Mouse (Mus musculus) adrenal gland, postnatal 36 days (tissue): ENCODE measurements around the gene Kif1b. TPM values are rescaled to one million over a fixed set of nuclear protein-coding genes. Genes with fewer than 3 reads are reported as not detected.

ENCODE experiments used
- DNase-seq, 2 experiments: peaks; one replicate each; pipeline ENCODE4 v3.0.0; 2021; ENCODE audit warnings: mixed read lengths in 1 of 2
- total RNA-seq, 2 experiments: library from RNA; stranded (reverse); gene quantifications; 2 replicates each; pipeline ENCODE4 v1.2.3; 2021

Kif1b gene
- total RNA-seq, 2 experiments from 2014 or later, result 129 to 168 TPM

DNA sequence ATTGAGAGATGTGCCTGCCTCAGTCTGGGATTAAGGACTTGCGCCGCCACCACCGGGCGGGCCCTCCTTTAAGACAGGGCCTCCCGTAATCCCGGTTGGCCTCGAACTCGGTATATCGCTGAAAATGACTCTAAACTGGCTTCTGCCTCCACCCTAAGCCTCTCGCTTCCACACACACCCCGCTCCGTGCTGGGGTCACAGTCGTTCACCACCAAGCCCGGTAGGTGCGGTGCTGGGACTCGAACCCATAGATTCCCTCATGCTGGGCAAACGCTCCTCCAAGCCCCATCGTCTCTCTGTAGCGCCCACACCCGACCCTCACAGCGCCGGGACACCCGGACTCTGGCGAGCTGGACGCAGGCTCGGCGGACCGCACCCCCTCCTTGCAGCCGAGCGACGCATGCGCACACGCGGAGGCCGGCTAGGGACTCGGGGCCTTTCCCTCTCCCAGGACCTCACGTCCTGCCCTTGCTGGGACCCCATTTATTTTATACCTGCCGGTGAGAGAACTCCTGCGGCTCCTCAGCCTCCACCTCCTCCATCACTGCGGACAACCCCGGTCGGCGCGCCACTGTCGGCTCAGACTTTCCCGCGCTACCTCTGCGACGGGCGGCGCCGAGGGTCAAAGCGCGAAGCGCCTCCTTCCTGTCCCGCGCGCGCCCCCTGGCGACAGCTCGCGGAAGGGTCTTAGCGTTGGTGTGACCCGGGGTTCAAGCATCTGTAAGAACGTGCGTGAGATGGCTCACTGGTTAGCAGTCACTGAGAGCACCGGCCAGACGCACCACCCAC, 170.3 kb downstream of the Kif1b start, which contains the start of gene Cenps:
Gene Cenps, minus strand, starts transcription at position 648 of the 789 bp plus-strand sequence.
- peak; percentile 91 to 94 for DNase-seq

DNA sequence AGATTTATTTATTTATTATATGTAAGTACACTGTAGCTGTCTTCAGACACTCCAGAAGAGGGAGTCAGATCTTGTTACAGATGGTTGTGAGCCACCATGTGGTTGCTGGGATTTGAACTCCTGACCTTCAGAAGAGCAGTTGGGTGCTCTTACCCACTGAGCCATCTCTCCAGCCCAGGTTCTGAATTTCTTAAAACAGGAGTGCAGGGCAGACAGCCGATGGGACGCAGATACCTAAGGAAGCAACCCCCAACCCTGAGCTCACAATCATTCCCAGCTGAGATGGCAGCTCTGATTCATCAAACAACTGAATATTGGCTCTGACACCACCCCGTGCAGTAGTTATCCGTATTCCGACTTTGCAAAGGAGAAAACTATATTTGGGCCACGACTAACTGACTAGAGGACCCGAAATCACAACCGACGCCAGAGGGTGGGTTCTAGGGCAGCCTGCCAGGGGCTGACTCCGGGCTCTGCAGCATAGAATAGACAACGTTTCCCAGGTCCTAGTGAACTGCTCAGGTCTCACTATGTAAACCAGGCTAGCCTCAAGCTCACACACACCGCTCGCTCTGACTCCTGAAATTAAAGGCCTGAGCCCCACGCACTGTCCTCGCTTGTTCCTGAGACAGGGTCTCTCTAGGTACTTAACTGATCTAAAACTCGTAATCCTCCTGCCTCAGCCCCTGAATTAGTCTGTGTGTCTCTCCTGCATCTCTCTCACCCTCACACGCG, 171.2 kb downstream of the Kif1b start:
- no peak for DNase-seq

DNA sequence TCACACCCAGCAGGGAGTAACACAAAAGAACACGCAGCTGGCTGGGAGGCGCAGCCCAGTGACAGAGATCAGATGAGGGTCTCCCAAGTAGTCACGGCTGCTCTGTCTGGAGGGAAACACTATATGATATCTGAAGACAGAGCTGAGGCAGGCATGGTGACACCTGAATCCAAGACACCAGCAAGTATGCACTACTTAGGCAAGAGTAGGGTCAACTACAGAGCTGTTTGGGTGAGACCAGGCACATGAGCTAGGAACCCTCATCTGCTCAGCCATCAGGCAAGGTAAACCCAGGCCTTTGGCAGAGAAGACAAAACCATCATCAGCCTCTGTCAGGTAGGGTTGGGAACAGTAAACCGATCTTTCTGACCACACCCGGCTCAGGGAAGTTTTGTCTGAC, 174.1 kb downstream of the Kif1b start:
- no peak for DNase-seq

DNA sequence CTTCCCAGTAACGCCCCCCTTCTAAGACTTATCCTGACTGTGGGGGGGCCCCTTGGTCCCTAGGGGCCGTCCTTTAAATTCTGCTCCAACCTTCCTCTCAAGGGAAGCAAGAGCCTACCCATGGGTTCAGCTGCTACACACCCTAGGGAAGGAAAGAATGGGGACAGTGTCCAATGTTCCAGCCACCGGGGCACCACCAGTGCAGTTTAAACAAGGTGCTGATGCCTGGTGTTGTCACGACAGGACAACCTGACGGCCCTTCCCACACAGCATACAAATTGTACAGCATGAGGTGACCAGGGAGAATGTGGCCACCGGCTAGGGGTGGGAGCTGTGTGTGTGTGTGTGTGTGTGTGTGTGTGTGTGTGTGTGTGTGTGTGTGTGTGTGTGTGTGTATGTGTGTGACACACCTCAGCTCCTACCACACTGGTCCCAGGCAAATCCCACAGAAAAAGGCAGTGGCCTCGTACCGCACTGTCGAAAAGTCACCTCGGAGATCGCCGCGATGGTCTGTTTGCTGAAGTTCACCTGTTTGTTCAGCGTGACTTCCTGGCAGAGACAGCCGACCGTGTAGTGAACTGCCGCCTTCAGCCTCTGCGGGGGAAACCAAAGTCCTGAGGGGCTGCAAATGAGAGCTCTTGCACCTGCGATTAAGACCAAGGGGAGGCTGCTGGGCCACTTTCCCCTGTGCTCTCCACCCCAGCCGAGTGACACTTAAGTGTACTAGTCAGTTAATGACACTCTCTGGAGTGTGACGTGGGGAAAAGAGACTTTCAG, 175.5 kb downstream of the Kif1b start:
- no peak for DNase-seq

DNA sequence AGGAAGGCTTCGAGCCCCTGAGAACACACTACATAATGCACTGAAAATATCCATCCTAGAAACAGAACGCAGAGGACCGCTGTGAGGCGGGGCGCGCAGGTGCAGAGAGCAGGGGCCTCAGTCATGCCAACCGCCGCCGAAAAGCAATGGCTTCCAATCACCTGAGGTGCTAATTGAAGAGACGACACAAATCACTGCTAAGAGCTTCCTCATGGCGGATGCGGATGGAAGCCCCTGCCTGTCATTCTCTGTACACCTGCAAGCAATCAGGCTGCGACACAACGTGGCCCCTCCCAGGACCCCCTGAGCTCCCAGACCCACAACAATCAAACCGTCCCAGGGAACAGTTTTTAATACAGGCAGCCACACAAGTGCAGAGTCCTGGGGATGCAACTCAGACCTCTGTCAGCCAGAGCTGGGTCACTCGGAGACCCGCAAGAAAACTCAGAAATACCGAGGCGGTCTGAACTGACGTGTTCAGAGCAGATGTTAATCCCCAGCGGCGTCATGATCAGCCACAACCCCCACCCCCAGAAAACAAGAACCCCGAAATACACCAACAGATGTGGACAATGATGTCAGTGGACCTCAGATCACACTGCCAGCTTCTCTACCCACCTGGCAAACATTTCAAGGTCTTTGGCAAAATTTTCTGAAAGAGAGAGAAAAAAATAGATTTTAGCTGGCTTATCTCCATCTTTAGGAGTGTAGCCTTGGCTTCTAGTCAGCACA, 176.3 kb downstream of the Kif1b start:
- no peak for DNase-seq

DNA sequence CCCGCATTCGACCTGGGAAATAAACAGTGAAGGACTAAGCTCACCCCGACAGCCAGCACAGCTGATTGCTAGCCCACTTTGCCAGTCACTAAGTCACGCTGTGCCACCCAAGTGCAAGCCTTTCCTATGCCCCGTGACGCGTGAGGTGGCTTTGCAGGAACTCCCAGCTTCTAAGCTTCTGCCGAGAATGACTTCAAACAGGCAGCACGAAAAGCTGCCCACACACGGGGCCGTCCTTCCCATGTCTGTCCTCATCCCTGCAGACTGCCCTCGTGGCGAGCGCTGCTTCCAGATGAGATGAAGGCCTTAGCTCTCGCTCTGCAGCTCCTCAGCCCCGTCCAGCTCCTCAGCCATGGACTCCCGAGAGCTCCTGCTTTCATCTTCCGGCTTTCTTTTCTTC, 179.0 kb downstream of the Kif1b start:
- DNase-seq, result no peak

DNA sequence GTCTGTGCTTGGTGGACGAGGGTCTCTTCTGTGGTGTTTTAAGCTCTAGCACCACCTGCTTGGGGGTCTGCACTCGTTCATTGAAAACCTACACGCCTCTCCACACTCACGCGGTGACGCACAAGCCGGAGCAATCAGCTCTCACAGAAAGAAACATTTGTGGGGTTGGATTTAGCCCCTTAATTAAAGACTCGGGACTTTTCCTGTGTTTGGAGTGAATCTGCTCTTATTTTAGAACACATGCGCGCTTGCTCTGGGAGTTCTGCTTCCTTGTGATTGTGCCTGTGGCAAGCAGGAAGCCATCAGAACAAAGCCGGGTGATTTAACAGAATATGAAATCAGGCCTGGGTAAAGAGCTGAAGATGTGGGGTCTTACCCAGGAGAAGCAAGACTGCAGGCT, 180.8 kb downstream of the Kif1b start, which contains the start of gene Cort:
Gene Cort, minus strand, starts transcription at position 101 of the 400 bp plus-strand sequence.
- no peak for DNase-seq

Other genes with a start within 250 kb of the Kif1b start
- gene Pex14, start 207.8 kb downstream of the Kif1b start, total RNA-seq, result 10 to 100 TPM; 61.6 to 76.4 TPM
- 10 to 100 TPM; 19.0 to 22.8 TPM for gene Dffa, start 203.5 kb downstream of the Kif1b start, total RNA-seq
- 1 to 10 TPM in 1 of 2 experiments, under 1 TPM in 1; 0.66 to 1.2 TPM for gene Cort, start 180.9 kb downstream of the Kif1b start, total RNA-seq
- 10 to 100 TPM; 10.8 to 11.3 TPM for gene Cenps, start 170.1 kb downstream of the Kif1b start, total RNA-seq
- gene Pgd, start 140.9 kb downstream of the Kif1b start, total RNA-seq, result 100 to 1,000 TPM; 304 to 318 TPM
- 10 to 100 TPM; 65.8 to 85.7 TPM for gene Ube4b, start 119.1 kb upstream of the Kif1b start, total RNA-seq
- gene Rbp7, start 147.3 kb upstream of the Kif1b start, total RNA-seq, result 10 to 100 TPM; 16.5 to 67.6 TPM
- gene Tmem274, start 169.7 kb upstream of the Kif1b start, total RNA-seq, result not detected
- gene Nmnat1, start 177.5 kb upstream of the Kif1b start, total RNA-seq, result 10 to 100 TPM; 16.4 to 17.8 TPM
- gene Lzic, start 177.5 kb upstream of the Kif1b start, total RNA-seq, result 10 to 100 TPM; 28.5 to 29.3 TPM
- 10 to 100 TPM; 21.0 to 39.0 TPM for gene Ctnnbip1, start 210.5 kb upstream of the Kif1b start, total RNA-seq